Mouse (Mus musculus) bone marrow, adult 2 months (tissue): ENCODE data around the gene Ighmbp2. TPM values are rescaled to one million over a fixed set of nuclear protein-coding genes. Genes with fewer than 3 reads are reported as not detected.

Experiments
- H3K27ac ChIP-seq: fragments of 200-500 bp; 2 replicates; pipeline ENCODE4 v1.5.1; 2012; ENCODE audit warnings: low read depth, mild to moderate bottlenecking, control low read depth, inconsistent platforms, low read length; ENCODE audit not compliant: control insufficient read depth, poor library complexity, insufficient read depth
- H3K4me1 ChIP-seq: fragments of 200-500 bp; 2 replicates; pipeline ENCODE4 v1.6.1; 2011; ENCODE audit warnings: low read length; ENCODE audit not compliant: control insufficient read depth, insufficient read depth
- H3K4me3 ChIP-seq: fragments of 200-500 bp; replicated peaks from 2 replicates; pipeline ENCODE3; 2011; ENCODE audit warnings: mild to moderate bottlenecking, low read depth, low read length, control low read depth; ENCODE audit not compliant: control insufficient read depth
- CTCF ChIP-seq: fragments of 200-500 bp; IDR thresholded peaks from 2 replicates; pipeline ENCODE4 v1.5.1; 2011; ENCODE audit warnings: low read length, control low read depth; ENCODE audit not compliant: control insufficient read depth, insufficient read depth
- POLR2A ChIP-seq: fragments of 200-500 bp; IDR thresholded peaks from 2 replicates; pipeline ENCODE4 v1.6.1; 2011; ENCODE audit warnings: low read depth, mild to moderate bottlenecking, control low read depth, low read length, borderline replicate concordance; ENCODE audit not compliant: control insufficient read depth
- WGBS: fragments of 180-500 bp; shearing (Covaris S2); methylation state at CpG from one replicate; pipeline ENCODE4 v1.1.7; 2018; 5-methylcytosine and 5-hydroxymethylcytosine counted together
- polyA plus RNA-seq: library from polyadenylated mRNA; stranded (reverse); fragments of >200 nt; gene quantifications from 2 replicates; pipeline ENCODE4 v1.2.4, GENCODE M21; 2011; ENCODE audit warnings: low replicate concordance; ENCODE audit not compliant: missing spikeins, insufficient read depth, insufficient read length

Gene Ighmbp2
- polyA plus RNA-seq, 1 experiment = 5.5 TPM

- WGBS = 91% methylated on average over 6 of the region's 6 CpGs
- TF ChIP-seq CTCF = no peak
- TF ChIP-seq POLR2A = no peak
Observed at GRCm38 (mm10) chr19:3269803-3270202, 13.0 kb downstream of the Ighmbp2 start.

DNA sequence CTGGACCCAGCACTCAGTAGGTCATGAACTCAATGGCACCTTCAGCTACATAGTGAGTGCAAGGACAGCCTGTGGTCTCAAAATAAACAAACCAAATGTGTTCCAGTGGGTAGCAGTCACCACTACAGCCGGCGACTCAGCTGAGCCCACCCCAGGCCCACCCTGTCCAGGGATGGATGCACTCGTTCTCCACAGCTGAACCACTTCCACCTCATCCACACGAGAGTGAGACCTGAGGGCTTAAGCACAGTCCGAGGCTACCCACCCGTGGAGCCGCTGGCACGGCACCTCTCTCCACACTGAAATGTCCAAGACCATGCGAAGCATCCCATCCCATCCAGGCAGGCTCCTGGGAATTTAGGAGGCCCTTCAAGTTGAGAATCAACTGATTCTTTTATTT lies 13.5 kb downstream of the Ighmbp2 start:
- TF ChIP-seq CTCF (no peak), POLR2A (no peak)
- Histone ChIP-seq H3K27ac (no peak overlapping the region), H3K4me1 (no peaks in the 10 kb centered on the region), H3K4me3 (no peak overlapping the region)
- 85% methylated on average over 9 of the region's 9 CpGs for WGBS

More at GRCm38 (mm10) chr19:3269803-3270202, 13.0 kb downstream of the Ighmbp2 start:
- H3K4me1 ChIP-seq = no peaks in the 10 kb centered on the region
- no peak overlapping the region for H3K27ac ChIP-seq
- H3K4me3 ChIP-seq = no peak overlapping the region

- no peak for TF ChIP-seq CTCF
- no peak for TF ChIP-seq POLR2A
- Histone ChIP-seq H3K27ac (no peak overlapping the region), H3K4me1 (no peaks in the 10 kb centered on the region), H3K4me3 (no peak overlapping the region)
- 91% methylated on average over 17 of the region's 17 CpGs for WGBS
Observed at GRCm38 (mm10) chr19:3268218-3268980, 14.4 kb downstream of the Ighmbp2 start.

DNA sequence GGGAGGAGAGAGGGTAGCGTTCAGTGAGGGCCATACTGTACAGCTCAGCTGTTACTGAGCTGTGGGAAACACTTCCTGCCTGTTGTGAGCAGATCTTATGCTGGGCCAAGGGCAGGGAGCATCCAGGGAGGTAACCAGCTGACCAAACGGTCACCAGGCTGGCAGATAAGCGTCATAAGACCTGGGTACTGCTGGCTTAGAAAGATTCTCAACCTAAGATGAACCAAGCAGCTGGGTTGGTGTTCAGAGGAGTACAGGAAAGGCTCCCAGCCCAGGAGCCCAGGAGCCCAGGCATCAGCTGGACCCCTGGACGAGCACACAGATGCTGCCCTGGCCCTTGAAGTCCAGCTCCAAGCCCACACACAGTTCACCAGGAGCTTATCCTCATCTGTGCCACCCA lies 15.5 kb downstream of the Ighmbp2 start:
- 92% methylated on average over 4 of the region's 4 CpGs for WGBS
- H3K4me3 ChIP-seq = no peak overlapping the region
- H3K4me1 ChIP-seq = no peaks in the 10 kb centered on the region
- TF ChIP-seq CTCF (no peak), POLR2A (no peak)
- no peak overlapping the region for H3K27ac ChIP-seq

DNA sequence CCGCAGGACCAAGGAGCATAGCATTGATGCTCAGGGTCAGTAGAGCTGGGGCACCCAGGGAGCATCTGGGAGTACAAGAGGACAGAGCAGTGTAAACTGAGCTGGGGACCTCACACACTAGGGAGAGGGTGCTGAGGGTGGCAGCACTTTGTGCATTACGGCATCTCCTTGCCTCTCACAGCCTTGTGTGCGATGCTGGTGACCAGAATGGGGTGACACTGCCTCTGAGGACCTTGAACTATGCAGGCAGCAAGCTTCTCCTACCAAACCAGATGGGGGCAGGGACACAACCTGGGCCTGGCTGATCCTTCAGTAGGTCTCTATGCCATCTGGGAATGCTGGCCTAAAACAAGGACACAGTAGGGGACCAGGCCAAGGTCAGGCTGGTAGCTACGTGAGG lies 16.1 kb downstream of the Ighmbp2 start:
- WGBS = 96% methylated on average over 4 of the region's 4 CpGs
- TF ChIP-seq CTCF (no peak), POLR2A (no peak)
- no peak overlapping the region for H3K4me3 ChIP-seq
- H3K27ac ChIP-seq = no peak overlapping the region
- H3K4me1 ChIP-seq = no peaks in the 10 kb centered on the region

- WGBS = 71% methylated on average over 5 of the region's 5 CpGs
- Histone ChIP-seq H3K4me3 (no peak overlapping the region), H3K27ac (no peak overlapping the region), H3K4me1 (no peaks in the 10 kb centered on the region)
- TF ChIP-seq CTCF (no peak), POLR2A (no peak)
Observed at GRCm38 (mm10) chr19:3266136-3266535, 16.7 kb downstream of the Ighmbp2 start.

DNA sequence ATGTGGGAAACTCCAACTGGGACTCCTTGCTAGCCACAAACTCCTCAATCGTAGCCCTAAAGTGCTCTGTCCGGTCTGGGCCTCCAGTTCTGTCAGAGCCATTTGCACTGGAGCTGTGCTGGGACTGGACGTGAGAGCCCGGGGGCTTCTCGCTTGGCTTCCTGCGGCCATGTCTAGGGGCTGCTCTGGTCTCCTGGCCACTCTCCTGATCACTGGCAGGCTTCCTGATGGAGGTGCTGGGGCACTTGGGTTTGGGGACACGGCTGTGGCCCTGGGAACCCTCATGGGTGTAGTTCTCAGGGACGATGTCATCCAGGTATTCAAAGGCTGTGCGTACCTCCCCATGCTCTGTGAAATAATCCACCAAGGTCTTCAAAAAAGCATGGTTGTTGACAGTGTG lies 17.6 kb downstream of the Ighmbp2 start:
- H3K4me1 ChIP-seq = no peaks in the 10 kb centered on the region
- 93% methylated on average over 9 of the region's 9 CpGs for WGBS
- TF ChIP-seq POLR2A = no peak
- no peak overlapping the region for H3K27ac ChIP-seq
- no peak overlapping the region for H3K4me3 ChIP-seq

GRCm38 (mm10) chr19:3264348-3264747 lies 18.5 kb downstream of the Ighmbp2 start:
- 89% methylated on average over 6 of the region's 6 CpGs for WGBS
- no peak overlapping the region for H3K27ac ChIP-seq
- H3K4me3 ChIP-seq = no peak overlapping the region
- H3K4me1 ChIP-seq = no peaks in the 10 kb centered on the region
- TF ChIP-seq CTCF = no peak
- no peak for TF ChIP-seq POLR2A

DNA sequence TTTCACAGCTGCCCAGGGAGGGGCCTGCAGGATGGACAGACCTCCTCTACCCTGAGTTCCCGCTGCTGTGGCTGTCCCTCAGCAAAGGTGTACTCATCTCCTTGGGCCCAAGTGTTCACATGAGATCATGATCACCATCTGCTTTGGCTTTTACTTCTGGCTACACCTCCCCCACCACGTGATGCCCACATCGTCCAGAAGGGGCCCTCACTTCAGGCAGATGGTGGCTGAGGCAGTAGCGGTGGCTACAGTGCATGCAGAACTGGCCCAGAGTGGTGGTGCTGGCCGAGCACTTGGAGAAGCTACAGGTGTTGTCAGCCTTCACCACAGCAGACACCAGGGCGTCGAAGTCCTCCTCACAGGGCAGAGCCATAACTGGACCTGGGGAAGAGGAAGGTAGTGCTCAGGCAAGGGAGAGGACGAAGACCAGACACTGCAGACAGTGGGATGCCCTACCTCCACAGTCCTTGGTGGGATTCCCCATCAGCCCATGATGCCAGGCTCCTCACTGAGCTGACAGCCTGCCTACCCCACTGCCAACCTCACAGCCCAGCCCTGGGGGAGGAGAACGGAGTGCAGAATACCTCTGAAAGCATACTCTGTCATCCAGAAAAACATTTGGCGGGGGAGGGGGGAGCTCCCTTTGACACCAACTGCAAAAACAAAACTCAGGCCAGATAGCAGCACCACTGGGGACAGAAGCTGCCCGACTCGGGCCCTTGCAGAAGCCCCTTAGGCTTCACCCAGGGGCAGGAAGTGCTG lies 20.9 kb downstream of the Ighmbp2 start:
- no peaks in the 10 kb centered on the region for H3K4me1 ChIP-seq
- no peak overlapping the region for H3K4me3 ChIP-seq
- no peak overlapping the region for H3K27ac ChIP-seq
- TF ChIP-seq CTCF (no peak), POLR2A (no peak)
- WGBS = 84% methylated on average over 12 of the region's 12 CpGs
